Mouse (Mus musculus): ENCODE results near the gene Dcaf4.

DNA sequence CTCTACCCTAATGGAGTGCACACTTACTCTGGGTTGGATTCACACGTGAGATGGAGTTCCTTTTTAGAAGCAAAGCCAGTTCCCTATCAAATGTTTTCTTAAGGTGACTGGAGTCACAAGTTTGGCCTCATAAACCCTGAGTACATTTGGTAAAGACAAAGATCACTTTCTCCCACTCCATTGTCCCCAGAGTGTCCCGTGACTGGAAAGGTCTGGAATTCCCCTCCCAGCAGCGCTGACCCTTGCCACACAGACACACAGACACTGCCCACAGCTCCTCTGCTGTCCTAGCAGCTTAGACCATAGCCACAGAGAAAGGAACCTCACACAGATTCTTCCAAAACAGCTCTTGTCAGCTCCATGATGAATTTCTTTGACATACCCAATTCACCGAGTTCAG lies 61.8 kb downstream of the Dcaf4 start:
- TF ChIP-seq POLR2A (IDR thresholded peaks at IDR 0.05; ENCODE audit: extremely low read depth, insufficient read depth, low read length) (no peak), CTCF (IDR thresholded peaks at IDR 0.05; ENCODE audit: low read depth, low read length) (no peak)

All from liver, adult 2 months (tissue).